21 mouse cellular contexts compared by ENCODE assay signal in genomic region chr4:15704817-15705336, GRCm38 (mm10).
DNase-seq lines count a peak whose midpoint lies in the region; ATAC-seq and TF ChIP-seq lines count a peak whose summit lies in the region.
"Had no signal": no experiment of that assay in that cellular context is flagged by ENCODE, and none has a peak within 500 bp of the region (broad histone marks: within the 10 kb centered on the region; RNA-seq: fewer than 3 reads in every experiment).

No protein-coding gene starts in this region.

- TF ChIP-seq EP300 in stomach, postnatal 0 days (optimal IDR thresholded peaks at IDR 0.05): no peak

- no peaks in the 10 kb centered on the region for H3K9me3 ChIP-seq in forebrain, embryonic 13.5 days (replicated peaks)
- no peaks in the 10 kb centered on the region for H3K9me3 ChIP-seq in forebrain, embryonic 12.5 days
- no peaks in the 10 kb centered on the region for H3K9me3 ChIP-seq in liver, embryonic 11.5 days (ENCODE audit: control insufficient read depth, low read length)
- H3K9me3 ChIP-seq in liver, embryonic 12.5 days (replicated peaks): no peaks in the 10 kb centered on the region
- no peaks in the 10 kb centered on the region for H3K9me3 ChIP-seq in stomach, embryonic 14.5 days (ENCODE audit: control insufficient read depth, low read depth, low read length)
- H3K9me3 ChIP-seq in stomach, postnatal 0 days (ENCODE audit: control insufficient read depth, low read length): no peaks in the 10 kb centered on the region

- no peaks in the 10 kb centered on the region for H3K27me3 ChIP-seq in forebrain, embryonic 13.5 days
- H3K27me3 ChIP-seq in forebrain, embryonic 12.5 days: no peaks in the 10 kb centered on the region
- no peaks in the 10 kb centered on the region for H3K27me3 ChIP-seq in liver, embryonic 11.5 days (replicated peaks; ENCODE audit: control insufficient read depth, insufficient read depth, low read length)
- H3K27me3 ChIP-seq in liver, embryonic 12.5 days (replicated peaks): no peaks in the 10 kb centered on the region
- H3K27me3 ChIP-seq in stomach, embryonic 14.5 days (ENCODE audit: control insufficient read depth, insufficient read depth, low read length): no peaks in the 10 kb centered on the region
- no peaks in the 10 kb centered on the region for H3K27me3 ChIP-seq in stomach, postnatal 0 days (ENCODE audit: control insufficient read depth, insufficient read depth, low read length)
- H3K27me3 ChIP-seq: heart, embryonic 12.5 days had no signal

- H3K4me2 ChIP-seq in forebrain, embryonic 13.5 days: no peak overlapping the region
- no peak overlapping the region for H3K4me2 ChIP-seq in forebrain, embryonic 12.5 days
- H3K4me2 ChIP-seq in liver, embryonic 11.5 days: no peak overlapping the region
- H3K4me2 ChIP-seq in liver, embryonic 12.5 days: no peak overlapping the region
- H3K4me2 ChIP-seq in stomach, embryonic 14.5 days (replicated peaks; ENCODE audit: low read depth, low read length): no peak overlapping the region
- H3K4me2 ChIP-seq in stomach, postnatal 0 days (replicated peaks; ENCODE audit: low read depth): no peak overlapping the region
- H3K4me2 ChIP-seq: heart, embryonic 12.5 days had no signal

- H3K36me3 ChIP-seq in forebrain, embryonic 13.5 days (ENCODE audit: poor library complexity, severe bottlenecking): no peaks in the 10 kb centered on the region
- no peaks in the 10 kb centered on the region for H3K36me3 ChIP-seq in forebrain, embryonic 12.5 days (replicated peaks)
- no peaks in the 10 kb centered on the region for H3K36me3 ChIP-seq in liver, embryonic 11.5 days (ENCODE audit: control insufficient read depth, insufficient read depth, low read length)
- H3K36me3 ChIP-seq in liver, embryonic 12.5 days: no peaks in the 10 kb centered on the region
- no peaks in the 10 kb centered on the region for H3K36me3 ChIP-seq in stomach, embryonic 14.5 days (ENCODE audit: control insufficient read depth, insufficient read depth, low read length)
- H3K36me3 ChIP-seq in stomach, postnatal 0 days (ENCODE audit: control insufficient read depth, insufficient read depth, low read length): no peaks in the 10 kb centered on the region
- H3K36me3 ChIP-seq: heart, embryonic 12.5 days had no signal

- no peak overlapping the region for H3K27ac ChIP-seq in forebrain, embryonic 13.5 days
- H3K27ac ChIP-seq in forebrain, embryonic 12.5 days: no peak overlapping the region
- no peak overlapping the region for H3K27ac ChIP-seq in liver, embryonic 11.5 days (ENCODE audit: low read depth, low read length)
- no peak overlapping the region for H3K27ac ChIP-seq in liver, embryonic 12.5 days
- H3K27ac ChIP-seq in stomach, embryonic 14.5 days (ENCODE audit: low read length): no peak overlapping the region
- no peak overlapping the region for H3K27ac ChIP-seq in stomach, postnatal 0 days (replicated peaks)
- H3K27ac ChIP-seq: layer of hippocampus, adult 2 months had no signal

- H3K9ac ChIP-seq in forebrain, embryonic 13.5 days: no peak overlapping the region
- no peak overlapping the region for H3K9ac ChIP-seq in forebrain, embryonic 12.5 days
- no peak overlapping the region for H3K9ac ChIP-seq in liver, embryonic 11.5 days (ENCODE audit: low read depth, low read length)
- no peak overlapping the region for H3K9ac ChIP-seq in liver, embryonic 12.5 days
- H3K9ac ChIP-seq in stomach, embryonic 14.5 days (replicated peaks; ENCODE audit: low read depth, low read length): no peak overlapping the region
- no peak overlapping the region for H3K9ac ChIP-seq in stomach, postnatal 0 days (ENCODE audit: low read length)
- H3K9ac ChIP-seq: heart, embryonic 12.5 days had no signal

- 0 out of 2 replicates have a peak, but pooled peaks have one; percentile 30 for ATAC-seq in forebrain, embryonic 13.5 days
- no peak for ATAC-seq in forebrain, embryonic 12.5 days (ENCODE audit: low FRiP score)
- ATAC-seq in liver, embryonic 11.5 days (replicated peaks; ENCODE audit: low FRiP score): peak; percentile 31; the same call in 1 of the 2 replicates
- ATAC-seq in liver, embryonic 12.5 days: no peak
- 0 out of 2 replicates have a peak, but pooled peaks have one; percentile 14 for ATAC-seq in stomach, embryonic 14.5 days (ENCODE audit: insufficient number of reproducible peaks, insufficient read depth, low FRiP score, low read depth)
- ATAC-seq in stomach, postnatal 0 days (ENCODE audit: low FRiP score, low TSS enrichment): no peak

- no peak overlapping the region for H3K4me3 ChIP-seq in forebrain, embryonic 13.5 days
- no peak overlapping the region for H3K4me3 ChIP-seq in forebrain, embryonic 12.5 days (replicated peaks)
- no peak overlapping the region for H3K4me3 ChIP-seq in liver, embryonic 11.5 days (ENCODE audit: low read depth, low read length)
- H3K4me3 ChIP-seq in liver, embryonic 12.5 days: no peak overlapping the region
- H3K4me3 ChIP-seq in stomach, embryonic 14.5 days (ENCODE audit: low read depth, low read length): no peak overlapping the region
- H3K4me3 ChIP-seq in stomach, postnatal 0 days (ENCODE audit: low read depth, low read length): no peak overlapping the region
- H3K4me3 ChIP-seq: erythroblast, embryonic 14.5 days; heart, embryonic 12.5 days; layer of hippocampus, adult 2 months had no signal

- no peaks in the 10 kb centered on the region for H3K4me1 ChIP-seq in forebrain, embryonic 13.5 days
- no peaks in the 10 kb centered on the region for H3K4me1 ChIP-seq in forebrain, embryonic 12.5 days
- no peaks in the 10 kb centered on the region for H3K4me1 ChIP-seq in liver, embryonic 11.5 days (replicated peaks; ENCODE audit: control insufficient read depth, insufficient read depth, low read length)
- H3K4me1 ChIP-seq in liver, embryonic 12.5 days: no peaks in the 10 kb centered on the region
- no peaks in the 10 kb centered on the region for H3K4me1 ChIP-seq in stomach, embryonic 14.5 days (ENCODE audit: control insufficient read depth, insufficient read depth, low read length)
- no peaks in the 10 kb centered on the region for H3K4me1 ChIP-seq in stomach, postnatal 0 days (replicated peaks; ENCODE audit: control insufficient read depth, insufficient read depth)
- H3K4me1 ChIP-seq: heart, embryonic 12.5 days had no signal

- 85% methylated on average over 1 of the region's 1 CpGs for WGBS in forebrain, embryonic 13.5 days
- WGBS in forebrain, embryonic 12.5 days: 97% methylated on average over 1 of the region's 1 CpGs
- 85% methylated on average over 1 of the region's 1 CpGs for WGBS in liver, embryonic 11.5 days
- WGBS in liver, embryonic 12.5 days (ENCODE audit: insufficient replicate concordance): 83% methylated on average over 1 of the region's 1 CpGs
- 88% methylated on average over 1 of the region's 1 CpGs for WGBS in stomach, embryonic 14.5 days
- WGBS in stomach, postnatal 0 days: 90% methylated on average over 1 of the region's 1 CpGs

- DNase-seq in liver, embryonic 11.5 days (ENCODE audit: low spot score): no peak
- no peak for DNase-seq in stomach, postnatal 0 days (ENCODE audit: low spot score)
- no peak for DNase-seq in ovary, postnatal 14 days (ENCODE audit: low spot score)
- DNase-seq: adrenal gland, postnatal 25 days; cerebellum, adult 11 months; cerebellum, postnatal 14 days; embryo, embryonic 11 days; heart, adult 11 months; heart, postnatal 14 days; kidney, adult 18-20 months; kidney, postnatal 10 days; layer of hippocampus, postnatal 36 days; lung, adult 2 months; thymus, postnatal 36 days had no signal

- no peak for TF ChIP-seq CTCF in stomach, postnatal 0 days (IDR thresholded peaks at IDR 0.05; ENCODE audit: low read depth)

Comparison
In these comparisons a context has a peak if more than half of its experiments do, and no peak if none do; other contexts are left out.
1. ATAC-seq: peak in forebrain, embryonic 13.5 days (single experiment), liver, embryonic 11.5 days (single experiment) and stomach, embryonic 14.5 days (single experiment); none in forebrain, embryonic 12.5 days (single experiment), liver, embryonic 12.5 days (single experiment) and stomach, postnatal 0 days (single experiment).